Mouse (Mus musculus) embryonic facial prominence, embryonic 12.5 days (tissue): ENCODE measurements around the gene Usp15. TPM values are rescaled to one million over a fixed set of nuclear protein-coding genes. Genes with fewer than 3 reads are reported as not detected.

ENCODE experiments used
- ATAC-seq: fragments of 200-750 bp; cut with Nextera tagmentation; 2 replicates; pipeline ENCODE4 v1.8.0; 2017; ENCODE audit not compliant: insufficient number of reproducible peaks, insufficient read depth, low FRiP score, low TSS enrichment
- H3K27ac ChIP-seq: fragments of 300-500 bp; sonication (generic); 2 replicates; pipeline ENCODE4 v1.5.1; 2016; ENCODE audit warnings: mild to moderate bottlenecking
- H3K27me3 ChIP-seq: fragments of 300-500 bp; sonication (generic); 2 replicates; pipeline ENCODE4 v1.6.1; 2016; ENCODE audit warnings: mild to moderate bottlenecking, moderate library complexity
- H3K36me3 ChIP-seq: fragments of 300-500 bp; sonication (generic); 2 replicates; pipeline ENCODE4 v1.6.1; 2016; ENCODE audit warnings: mild to moderate bottlenecking
- H3K4me1 ChIP-seq: fragments of 300-500 bp; sonication (generic); 2 replicates; pipeline ENCODE4 v1.6.1; 2016
- H3K4me2 ChIP-seq: fragments of 300-500 bp; sonication (generic); replicated peaks from 2 replicates; pipeline ENCODE4 v1.6.1; 2016; ENCODE audit warnings: mild to moderate bottlenecking, moderate library complexity
- H3K4me3 ChIP-seq: fragments of 300-500 bp; sonication (generic); 2 replicates; pipeline ENCODE4 v1.5.1; 2016; ENCODE audit warnings: mild to moderate bottlenecking
- H3K9ac ChIP-seq: fragments of 300-500 bp; sonication (generic); 2 replicates; pipeline ENCODE4 v1.6.1; 2016; ENCODE audit warnings: mild to moderate bottlenecking, moderate library complexity
- H3K9me3 ChIP-seq: fragments of 300-500 bp; sonication (generic); 2 replicates; pipeline ENCODE4 v1.6.1; 2016; ENCODE audit warnings: mild to moderate bottlenecking, moderate library complexity
- WGBS: fragments of 180-500 bp; shearing (Covaris S2); methylation state at CpG from one replicate; pipeline ENCODE4 v1.1.7; 2016; 5-methylcytosine and 5-hydroxymethylcytosine counted together
- polyA plus RNA-seq: library from polyadenylated mRNA; unstranded; fragments of >200 nt; fragmentation: Nextera tagmentation; extraction: Ambion mirVana; gene quantifications from 2 replicates; pipeline ENCODE4 v1.2.1, GENCODE M21; 2016

Usp15 gene
- polyA plus RNA-seq, 1 experiment from 2014 or later, result 73.5 TPM

GRCm38 (mm10) chr10:123094504-123094903, 102.3 kb downstream of the Usp15 start:
- H3K4me1 ChIP-seq, result no peaks in the 10 kb centered on the region
- ATAC-seq, result no peak
- no peak overlapping the region for H3K27ac ChIP-seq
- H3K4me2 ChIP-seq, result no peak overlapping the region
- no peaks in the 10 kb centered on the region for H3K36me3 ChIP-seq
- H3K4me3 ChIP-seq, result no peak overlapping the region
- no peak overlapping the region for H3K9ac ChIP-seq
- no peaks in the 10 kb centered on the region for H3K27me3 ChIP-seq
- H3K9me3 ChIP-seq, result no peaks in the 10 kb centered on the region
- 82% methylated on average over 7 of the region's 7 CpGs for WGBS

DNA sequence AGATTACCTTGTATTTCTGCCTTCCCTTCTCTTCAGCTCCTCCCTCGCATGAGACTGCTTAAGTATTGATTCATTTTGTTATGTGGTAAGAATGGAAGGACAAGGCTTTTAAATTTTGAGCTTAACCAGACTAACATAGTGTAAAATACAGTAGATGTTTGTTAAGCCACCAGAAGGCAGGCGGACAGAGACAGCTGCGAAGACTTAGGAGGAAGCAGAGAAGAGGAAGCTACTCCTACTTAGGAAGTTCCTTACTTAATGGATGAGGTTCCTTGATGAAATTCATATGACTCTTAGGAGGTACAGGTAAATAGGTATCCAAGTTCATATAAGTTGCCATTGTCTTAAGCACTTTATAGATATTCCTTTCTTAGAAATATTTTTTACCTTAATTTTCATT, 104.2 kb downstream of the Usp15 start:
- Histone ChIP-seq H3K4me1 (no peaks in the 10 kb centered on the region), H3K4me2 (no peak overlapping the region), H3K36me3 (no peaks in the 10 kb centered on the region), H3K27me3 (no peaks in the 10 kb centered on the region), H3K27ac (no peak overlapping the region), H3K9me3 (no peaks in the 10 kb centered on the region), H3K4me3 (no peak overlapping the region), H3K9ac (no peak overlapping the region)
- WGBS, result 71% methylated on average over 3 of the region's 3 CpGs
- no peak for ATAC-seq

DNA sequence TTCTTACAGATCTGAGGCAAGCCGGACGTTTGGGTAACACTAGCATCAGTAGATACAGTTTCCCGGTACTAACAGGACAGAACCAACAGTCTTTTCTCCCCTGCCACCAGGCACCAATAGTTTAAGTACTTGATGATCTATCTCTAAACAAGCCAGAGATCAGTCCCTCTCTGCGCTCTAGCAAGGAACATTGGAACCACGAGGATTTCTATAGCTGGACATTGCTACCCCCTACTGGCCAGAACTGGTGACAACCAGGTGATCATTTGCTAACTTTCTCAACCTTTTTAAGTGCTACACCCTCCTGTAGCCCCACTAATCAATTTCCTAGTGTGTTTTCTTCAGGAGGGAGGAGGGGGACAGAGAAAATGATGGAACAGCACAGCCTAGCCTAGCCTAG, 105.1 kb downstream of the Usp15 start:
- Histone ChIP-seq H3K9me3 (no peaks in the 10 kb centered on the region), H3K4me1 (no peaks in the 10 kb centered on the region), H3K4me2 (no peak overlapping the region), H3K9ac (no peak overlapping the region), H3K27me3 (no peaks in the 10 kb centered on the region), H3K36me3 (no peaks in the 10 kb centered on the region), H3K4me3 (no peak overlapping the region), H3K27ac (no peak overlapping the region)
- WGBS, result 36% methylated on average over 5 of the region's 5 CpGs
- no peak for ATAC-seq

GRCm38 (mm10) chr10:123089425-123089930, 107.3 kb downstream of the Usp15 start:
- H3K4me2 ChIP-seq, result no peak overlapping the region
- ATAC-seq, result no peak
- H3K27ac ChIP-seq, result no peak overlapping the region
- 76% methylated on average over 12 of the region's 12 CpGs for WGBS
- no peaks in the 10 kb centered on the region for H3K36me3 ChIP-seq
- no peak overlapping the region for H3K9ac ChIP-seq
- no peaks in the 10 kb centered on the region for H3K27me3 ChIP-seq
- H3K9me3 ChIP-seq, result no peaks in the 10 kb centered on the region
- H3K4me1 ChIP-seq, result no peaks in the 10 kb centered on the region
- H3K4me3 ChIP-seq, result no peak overlapping the region

DNA sequence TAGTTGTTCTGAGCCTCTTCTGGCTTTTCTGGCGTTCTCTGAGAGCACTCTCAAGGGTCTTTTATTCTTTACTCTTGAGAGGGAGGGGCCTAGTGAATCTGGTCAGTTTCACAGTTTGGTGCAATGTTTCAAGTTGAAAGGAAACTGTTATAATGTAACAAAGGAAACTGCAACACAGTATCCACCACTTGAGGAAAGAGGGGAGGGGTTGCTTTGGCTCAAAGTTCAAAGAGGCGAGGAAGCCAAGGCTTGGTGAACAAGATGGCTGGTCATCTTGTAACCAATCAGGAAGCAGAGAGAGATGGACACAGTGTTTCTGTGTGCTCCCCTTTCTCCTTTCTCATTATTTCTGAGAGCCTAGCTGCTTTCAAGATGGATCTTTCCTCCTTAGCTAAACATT, 109.9 kb downstream of the Usp15 start:
- 82% methylated on average over 2 of the region's 2 CpGs for WGBS
- no peak overlapping the region for H3K4me2 ChIP-seq
- H3K36me3 ChIP-seq, result no peaks in the 10 kb centered on the region
- ATAC-seq, result no peak
- no peak overlapping the region for H3K4me3 ChIP-seq
- no peak overlapping the region for H3K27ac ChIP-seq
- no peaks in the 10 kb centered on the region for H3K9me3 ChIP-seq
- no peaks in the 10 kb centered on the region for H3K27me3 ChIP-seq
- no peak overlapping the region for H3K9ac ChIP-seq
- H3K4me1 ChIP-seq, result no peaks in the 10 kb centered on the region

DNA sequence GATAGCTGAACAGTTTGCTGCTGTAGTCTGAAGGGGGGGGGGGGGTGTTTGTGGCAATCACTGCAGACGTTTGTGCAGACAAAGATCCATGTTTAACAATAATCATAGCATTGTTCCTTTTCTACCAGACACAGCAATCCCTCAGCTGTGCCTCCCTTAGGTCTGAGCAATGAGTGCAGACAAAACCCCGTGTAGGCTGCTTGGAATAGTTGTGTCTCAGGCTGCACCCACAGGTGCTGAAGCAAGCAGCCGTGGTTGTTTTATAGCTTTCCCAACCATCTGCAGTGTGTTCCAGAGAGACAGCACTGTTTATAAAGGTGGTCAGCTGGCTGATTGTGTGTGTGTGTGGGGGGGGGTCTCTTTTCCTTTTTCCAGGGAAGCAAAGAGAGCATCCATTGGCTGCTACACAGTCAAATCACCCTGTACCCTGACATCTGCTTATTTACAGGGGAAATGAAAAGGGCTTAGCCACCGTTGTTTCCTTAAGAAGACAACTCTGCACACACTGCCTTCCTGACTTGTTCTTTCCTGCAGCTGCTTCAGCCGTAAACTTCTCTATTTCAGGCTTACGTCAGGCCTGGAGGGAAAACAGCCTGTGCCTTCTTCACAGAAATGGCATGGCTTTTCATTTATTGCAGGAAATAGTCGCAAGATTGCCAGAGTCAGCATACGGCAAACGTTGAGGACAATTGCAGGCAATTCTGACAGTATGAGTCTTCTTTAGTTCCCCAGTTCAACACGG, 111.7 kb downstream of the Usp15 start:
- no peak overlapping the region for H3K4me2 ChIP-seq
- no peak overlapping the region for H3K27ac ChIP-seq
- H3K9me3 ChIP-seq, result no peaks in the 10 kb centered on the region
- H3K4me1 ChIP-seq, result no peaks in the 10 kb centered on the region
- 66% methylated on average over 10 of the region's 10 CpGs for WGBS
- no peak overlapping the region for H3K4me3 ChIP-seq
- ATAC-seq, result no peak
- no peak overlapping the region for H3K9ac ChIP-seq
- H3K36me3 ChIP-seq, result no peaks in the 10 kb centered on the region
- H3K27me3 ChIP-seq, result no peaks in the 10 kb centered on the region

- Histone ChIP-seq H3K9ac (no peak overlapping the region), H3K27ac (no peak overlapping the region), H3K4me2 (no peak overlapping the region), H3K27me3 (no peaks in the 10 kb centered on the region), H3K9me3 (no peaks in the 10 kb centered on the region), H3K36me3 (no peaks in the 10 kb centered on the region), H3K4me1 (no peaks in the 10 kb centered on the region), H3K4me3 (no peak overlapping the region)
- no peak for ATAC-seq
- 72% methylated on average over 9 of the region's 9 CpGs for whole genome bisulfite sequencing
Measured at GRCm38 (mm10) chr10:123084307-123084706, 112.5 kb downstream of the Usp15 start.

DNA sequence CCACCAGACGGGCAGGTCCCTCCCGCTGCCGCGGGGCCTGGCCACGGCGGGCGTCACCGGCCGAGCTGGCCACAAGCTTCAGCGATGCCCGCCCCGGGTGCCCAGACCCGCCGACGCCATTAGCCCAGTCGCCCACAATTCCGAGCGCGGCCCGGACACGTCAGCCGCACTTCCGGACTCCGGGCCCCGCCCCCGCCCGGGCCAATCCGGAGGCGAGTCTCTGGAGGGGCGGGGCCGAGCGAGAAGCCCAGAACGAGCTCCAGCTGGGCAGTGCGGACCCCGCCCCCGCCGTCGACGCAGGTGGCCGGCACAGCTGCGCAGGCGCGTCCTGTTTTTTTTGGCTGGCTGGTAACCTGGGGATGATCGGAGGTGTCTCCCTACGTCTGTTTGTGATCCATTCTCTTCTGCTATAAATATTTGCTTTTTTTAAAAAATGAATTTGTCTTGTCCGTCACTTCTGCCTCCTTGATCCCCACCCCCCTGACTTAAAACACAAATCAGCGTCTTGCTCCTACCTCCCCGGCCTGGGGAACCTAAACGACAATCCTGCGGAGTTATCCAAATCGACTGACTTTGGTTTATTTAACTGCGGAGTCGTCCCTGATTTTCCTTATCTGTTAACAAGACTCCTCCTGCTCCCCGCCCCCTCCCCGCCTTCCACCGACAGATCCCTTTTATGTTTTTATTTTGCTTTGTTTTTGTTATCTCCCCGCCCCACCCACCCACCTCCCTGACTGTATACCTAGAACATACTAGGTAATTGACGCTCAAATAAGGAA, 120.4 kb downstream of the Usp15 start, which contains the start of gene Mon2:
Mon2 (minus strand) TSS at position 261 of the 779 bp plus-strand sequence.
- WGBS, result under 1% methylated on average over 53 of the region's 58 CpGs
- peak within 1 kb of the TSS; percentile 95 for H3K9ac ChIP-seq
- H3K4me1 ChIP-seq, result peaks cover 12% of the 10 kb centered on the region
- H3K9me3 ChIP-seq, result no peaks in the 10 kb centered on the region
- peak within 1 kb of the TSS; percentile 81 for H3K4me2 ChIP-seq
- H3K4me3 ChIP-seq, result peak within 1 kb of the TSS; percentile 98
- H3K27me3 ChIP-seq, result no peaks in the 10 kb centered on the region
- peak; percentile 99 for ATAC-seq
- peaks cover 8% of the 10 kb centered on the region for H3K36me3 ChIP-seq
- H3K27ac ChIP-seq, result peak within 1 kb of the TSS; percentile 66

DNA sequence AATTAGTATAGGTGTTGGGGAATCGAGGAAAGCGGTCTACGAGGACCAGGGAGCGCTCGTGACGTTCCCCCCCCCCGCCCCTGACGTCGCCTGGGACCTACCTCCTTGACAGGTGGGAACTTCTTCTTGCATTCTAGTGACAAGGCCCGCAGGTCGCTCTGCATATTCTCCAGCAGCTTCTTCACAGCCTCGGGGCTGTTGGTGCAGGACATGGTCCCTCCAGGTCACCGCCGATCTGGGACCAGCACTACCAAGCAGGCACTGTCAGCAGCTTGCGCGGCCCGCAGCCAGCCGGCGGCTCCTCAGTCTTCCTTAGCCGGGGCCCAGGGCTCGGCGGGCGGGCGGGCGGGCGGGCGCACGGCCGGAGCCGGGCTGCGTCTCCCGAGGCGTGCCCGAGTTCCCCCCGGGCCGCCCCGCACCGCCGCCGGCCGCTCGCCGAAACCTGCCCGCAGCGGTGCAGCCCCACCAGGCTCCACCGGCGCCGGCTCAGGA, 121.0 kb downstream of the Usp15 start:
- H3K4me2 ChIP-seq, result peak overlapping the region; percentile 81
- H3K27ac ChIP-seq, result peak overlapping the region; percentile 66
- ATAC-seq, result peak; percentile 67
- H3K9me3 ChIP-seq, result no peaks in the 10 kb centered on the region
- WGBS, result 0% methylated on average over 33 of the region's 48 CpGs
- H3K9ac ChIP-seq, result peak overlapping the region; percentile 95
- H3K4me3 ChIP-seq, result peak overlapping the region; percentile 98
- H3K4me1 ChIP-seq, result peaks cover 12% of the 10 kb centered on the region
- H3K36me3 ChIP-seq, result peaks cover 8% of the 10 kb centered on the region
- H3K27me3 ChIP-seq, result no peaks in the 10 kb centered on the region

GRCm38 (mm10) chr10:123071997-123072396, 124.8 kb downstream of the Usp15 start:
- Histone ChIP-seq H3K9me3 (no peaks in the 10 kb centered on the region), H3K9ac (no peak overlapping the region), H3K36me3 (peaks cover 15% of the 10 kb centered on the region), H3K4me3 (no peak overlapping the region), H3K4me2 (no peak overlapping the region), H3K4me1 (peaks cover 11% of the 10 kb centered on the region), H3K27ac (no peak overlapping the region), H3K27me3 (no peaks in the 10 kb centered on the region)
- no peak for ATAC-seq
- 88% methylated on average over 2 of the region's 2 CpGs for WGBS

- no peaks in the 10 kb centered on the region for H3K27me3 ChIP-seq
- no peak overlapping the region for H3K4me3 ChIP-seq
- no peaks in the 10 kb centered on the region for H3K4me1 ChIP-seq
- ATAC-seq, result no peak
- H3K36me3 ChIP-seq, result peaks cover 3% of the 10 kb centered on the region; the same call in 1 of the 2 replicates
- WGBS, result 97% methylated on average over 2 of the region's 2 CpGs
- no peak overlapping the region for H3K9ac ChIP-seq
- no peak overlapping the region for H3K27ac ChIP-seq
- no peaks in the 10 kb centered on the region for H3K9me3 ChIP-seq
- no peak overlapping the region for H3K4me2 ChIP-seq
Measured at GRCm38 (mm10) chr10:123063021-123063420, 133.8 kb downstream of the Usp15 start.

DNA sequence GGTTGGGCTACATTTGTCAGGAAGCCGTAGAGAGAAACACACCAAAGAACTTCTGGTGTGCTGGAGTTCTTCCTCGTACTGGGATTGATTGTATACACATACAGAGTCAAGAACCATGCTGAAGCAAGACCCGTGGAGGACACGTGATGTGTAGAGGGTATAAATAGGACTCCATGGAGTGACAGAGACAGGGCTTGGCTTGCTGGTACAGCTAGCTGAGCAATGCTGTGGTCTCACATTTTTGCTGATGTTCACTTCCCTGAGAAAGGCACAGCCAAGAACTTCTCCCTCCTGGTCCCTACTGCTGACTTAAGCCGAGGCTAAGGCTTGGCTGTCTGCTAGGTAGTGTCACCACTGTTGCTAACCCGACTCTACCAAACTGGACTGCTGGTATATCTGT, 136.0 kb downstream of the Usp15 start:
- no peak for ATAC-seq
- no peaks in the 10 kb centered on the region for H3K4me1 ChIP-seq
- H3K27ac ChIP-seq, result no peak overlapping the region
- no peaks in the 10 kb centered on the region for H3K9me3 ChIP-seq
- no peak overlapping the region for H3K4me2 ChIP-seq
- H3K27me3 ChIP-seq, result no peaks in the 10 kb centered on the region
- no peak overlapping the region for H3K9ac ChIP-seq
- H3K36me3 ChIP-seq, result peaks cover 5% of the 10 kb centered on the region; the same call in 1 of the 2 replicates
- 90% methylated on average over 6 of the region's 6 CpGs for WGBS
- no peak overlapping the region for H3K4me3 ChIP-seq
